Mouse (Mus musculus) stomach, embryonic 14.5 days (tissue): ENCODE results near the gene Mtg1. TPM values are rescaled to one million over a fixed set of nuclear protein-coding genes. Genes with fewer than 3 reads are reported as not detected.

Source experiments
- ATAC-seq: fragments of 200-750 bp; cut with Nextera tagmentation; 2 replicates; pipeline ENCODE4 v1.8.0; 2017; ENCODE audit warnings: low read depth, moderate TSS enrichment; ENCODE audit not compliant: insufficient number of reproducible peaks, insufficient read depth, low FRiP score
- H3K27ac ChIP-seq: fragments of 300-500 bp; sonication (generic); 2 replicates; pipeline ENCODE4 v1.5.1; 2014; ENCODE audit warnings: mild to moderate bottlenecking, low read length, moderate library complexity, mixed read lengths
- H3K27me3 ChIP-seq: fragments of 300-500 bp; sonication (generic); 2 replicates; pipeline ENCODE4 v1.6.1; 2014; ENCODE audit warnings: low read length, control low read depth, mixed read lengths; ENCODE audit not compliant: control insufficient read depth, insufficient read depth
- H3K36me3 ChIP-seq: fragments of 300-500 bp; sonication (generic); 2 replicates; pipeline ENCODE4 v1.6.1; 2014; ENCODE audit warnings: mild to moderate bottlenecking, control low read depth, low read length, moderate library complexity, mixed read lengths; ENCODE audit not compliant: control insufficient read depth, insufficient read depth
- H3K4me1 ChIP-seq: fragments of 300-500 bp; sonication (generic); 2 replicates; pipeline ENCODE4 v1.6.1; 2014; ENCODE audit warnings: low read length, control low read depth, mixed read lengths; ENCODE audit not compliant: control insufficient read depth, insufficient read depth
- H3K4me2 ChIP-seq: fragments of 300-500 bp; sonication (generic); replicated peaks from 2 replicates; pipeline ENCODE4 v1.6.1; 2014; ENCODE audit warnings: low read depth, low read length, control low read depth
- H3K4me3 ChIP-seq: fragments of 300-500 bp; sonication (generic); 2 replicates; pipeline ENCODE4 v1.5.1; 2014; ENCODE audit warnings: low read depth, low read length, control low read depth
- H3K9ac ChIP-seq: fragments of 300-500 bp; sonication (generic); replicated peaks from 2 replicates; pipeline ENCODE4 v1.6.1; 2014; ENCODE audit warnings: low read depth, mild to moderate bottlenecking, control low read depth, low read length, moderate library complexity, mixed read lengths
- H3K9me3 ChIP-seq: fragments of 300-500 bp; sonication (generic); 2 replicates; pipeline ENCODE4 v1.6.1; 2016; ENCODE audit warnings: low read depth, low read length, control low read depth; ENCODE audit not compliant: control insufficient read depth
- WGBS: fragments of 180-500 bp; shearing (Covaris S2); extraction: QIAGEN DNeasy Blood & Tissue Kit; methylation state at CpG from one replicate; pipeline ENCODE4 v1.1.7; 2014; 5-methylcytosine and 5-hydroxymethylcytosine counted together
- polyA plus RNA-seq: library from polyadenylated mRNA; unstranded; fragments of >200 nt; fragmentation: Nextera tagmentation; extraction: Ambion mirVana; gene quantifications from 2 replicates; pipeline ENCODE4 v1.2.1, GENCODE M21; 2014

The Mtg1 gene
- polyA plus RNA-seq, 1 experiment from 2014 or later: 28.3 TPM

GRCm38 (mm10) chr7:140188391-140189328, 51.3 kb downstream of the Mtg1 start:
- Histone ChIP-seq H3K4me2 (no peak overlapping the region), H3K9me3 (no peaks in the 10 kb centered on the region), H3K9ac (no peak overlapping the region), H3K27me3 (no peaks in the 10 kb centered on the region), H3K27ac (no peak overlapping the region), H3K4me1 (no peaks in the 10 kb centered on the region), H3K36me3 (no peaks in the 10 kb centered on the region), H3K4me3 (no peak overlapping the region)
- 58% methylated on average over 4 of the region's 4 CpGs for WGBS
- no peak for ATAC-seq

GRCm38 (mm10) chr7:140190435-140190834, 53.1 kb downstream of the Mtg1 start:
- no peaks in the 10 kb centered on the region for H3K9me3 ChIP-seq
- 87% methylated on average over 1 of the region's 1 CpGs for WGBS
- H3K4me2 ChIP-seq: no peak overlapping the region
- no peaks in the 10 kb centered on the region for H3K4me1 ChIP-seq
- no peaks in the 10 kb centered on the region for H3K36me3 ChIP-seq
- no peaks in the 10 kb centered on the region for H3K27me3 ChIP-seq
- H3K4me3 ChIP-seq: no peak overlapping the region
- no peak overlapping the region for H3K27ac ChIP-seq
- ATAC-seq: no peak
- no peak overlapping the region for H3K9ac ChIP-seq

- H3K4me1 ChIP-seq: no peaks in the 10 kb centered on the region
- H3K36me3 ChIP-seq: no peaks in the 10 kb centered on the region
- no peak overlapping the region for H3K9ac ChIP-seq
- 42% methylated on average over 2 of the region's 2 CpGs for WGBS
- no peak for ATAC-seq
- no peak overlapping the region for H3K4me2 ChIP-seq
- H3K27me3 ChIP-seq: no peaks in the 10 kb centered on the region
- H3K4me3 ChIP-seq: no peak overlapping the region
- no peaks in the 10 kb centered on the region for H3K9me3 ChIP-seq
- H3K27ac ChIP-seq: no peak overlapping the region
Measured at GRCm38 (mm10) chr7:140192445-140192844, 55.1 kb downstream of the Mtg1 start.

GRCm38 (mm10) chr7:140192851-140193250, 55.5 kb downstream of the Mtg1 start:
- no peak for ATAC-seq
- no peak overlapping the region for H3K4me3 ChIP-seq
- H3K4me2 ChIP-seq: no peak overlapping the region
- no peaks in the 10 kb centered on the region for H3K27me3 ChIP-seq
- 75% methylated on average over 2 of the region's 2 CpGs for WGBS
- H3K27ac ChIP-seq: no peak overlapping the region
- H3K36me3 ChIP-seq: no peaks in the 10 kb centered on the region
- H3K4me1 ChIP-seq: no peaks in the 10 kb centered on the region
- H3K9ac ChIP-seq: no peak overlapping the region
- H3K9me3 ChIP-seq: no peaks in the 10 kb centered on the region

GRCm38 (mm10) chr7:140194031-140194430, 56.7 kb downstream of the Mtg1 start:
- no peak for ATAC-seq
- WGBS: 83% methylated on average over 4 of the region's 4 CpGs
- H3K9ac ChIP-seq: no peak overlapping the region
- H3K27ac ChIP-seq: no peak overlapping the region
- no peaks in the 10 kb centered on the region for H3K27me3 ChIP-seq
- no peaks in the 10 kb centered on the region for H3K4me1 ChIP-seq
- no peak overlapping the region for H3K4me2 ChIP-seq
- H3K4me3 ChIP-seq: no peak overlapping the region
- no peaks in the 10 kb centered on the region for H3K9me3 ChIP-seq
- H3K36me3 ChIP-seq: no peaks in the 10 kb centered on the region

GRCm38 (mm10) chr7:140196002-140196401, 58.6 kb downstream of the Mtg1 start:
- Histone ChIP-seq H3K4me3 (no peak overlapping the region), H3K27ac (no peak overlapping the region), H3K9me3 (no peaks in the 10 kb centered on the region), H3K36me3 (no peaks in the 10 kb centered on the region), H3K4me1 (no peaks in the 10 kb centered on the region), H3K9ac (no peak overlapping the region), H3K4me2 (no peak overlapping the region), H3K27me3 (no peaks in the 10 kb centered on the region)
- whole genome bisulfite sequencing: 80% methylated on average over 8 of the region's 8 CpGs
- no peak for ATAC-seq

Other genes starting within 250 kb of the Mtg1 start
- 0.27 and 0.46 TPM in 2 replicates for gene Kndc1, start 242.9 kb upstream of the Mtg1 start, polyA plus RNA-seq
- not detected in 2 replicates for gene Utf1, start 193.8 kb upstream of the Mtg1 start, polyA plus RNA-seq
- gene 6430531B16Rik, start 158.8 kb upstream of the Mtg1 start, polyA plus RNA-seq: 0.28 and 0.49 TPM in 2 replicates
- 2.4 and 2.8 TPM in 2 replicates for gene Adam8, start 145.0 kb upstream of the Mtg1 start, polyA plus RNA-seq
- gene Zfp511, start 101.2 kb upstream of the Mtg1 start, polyA plus RNA-seq: 40.6 and 43.5 TPM in 2 replicates
- 59.3 and 60.3 TPM in 2 replicates for gene Tubgcp2, start 100.9 kb upstream of the Mtg1 start, polyA plus RNA-seq
- gene Msx3, start 88.5 kb upstream of the Mtg1 start, polyA plus RNA-seq: not detected in 2 replicates
- 3.8 and 3.9 TPM in 2 replicates for gene Caly, start 55.0 kb upstream of the Mtg1 start, polyA plus RNA-seq
- gene Prap1, start 44.2 kb upstream of the Mtg1 start, polyA plus RNA-seq: 12.5 and 24.2 TPM in 2 replicates
- gene Fuom, start 35.1 kb upstream of the Mtg1 start, polyA plus RNA-seq: 28.6 and 29.6 TPM in 2 replicates
- 29.8 and 33.4 TPM in 2 replicates for gene Paox, start 21.8 kb upstream of the Mtg1 start, polyA plus RNA-seq
- gene Echs1, start 21.1 kb upstream of the Mtg1 start, polyA plus RNA-seq: 158 and 171 TPM in 2 replicates
- 0.54 and 0.78 TPM in 2 replicates for gene Sprn, start 17.3 kb downstream of the Mtg1 start, polyA plus RNA-seq
- not detected in 2 replicates for gene Olfr522, start 27.2 kb downstream of the Mtg1 start, polyA plus RNA-seq
- not detected in 2 replicates for gene Olfr523, start 35.7 kb downstream of the Mtg1 start, polyA plus RNA-seq
- gene Olfr524, start 68.4 kb downstream of the Mtg1 start, polyA plus RNA-seq: not detected in 2 replicates
- 0.10 TPM in 1 of 2 replicates, not detected in the other for gene Cd163l1, start 80.7 kb downstream of the Mtg1 start, polyA plus RNA-seq
- gene 5830411N06Rik, start 109.7 kb downstream of the Mtg1 start, polyA plus RNA-seq: not detected in 2 replicates
- not detected in 2 replicates for gene Olfr525, start 183.3 kb downstream of the Mtg1 start, polyA plus RNA-seq
- not detected in 2 replicates for gene Olfr527, start 196.5 kb downstream of the Mtg1 start, polyA plus RNA-seq
- gene Olfr60, start 224.1 kb downstream of the Mtg1 start, polyA plus RNA-seq: not detected in 2 replicates
- not detected in 2 replicates for gene Olfr530, start 238.8 kb downstream of the Mtg1 start, polyA plus RNA-seq